Mouse (Mus musculus) cerebellum, adult 2 months (tissue): ENCODE measurements around the gene N4bp1. TPM values are rescaled to one million over a fixed set of nuclear protein-coding genes. Genes with fewer than 3 reads are reported as not detected.

Experiments
- DNase-seq, 2 experiments: peaks; one replicate each; pipeline ENCODE4 v3.0.0; 2021
- H3K27ac ChIP-seq: fragments of 200-500 bp; 2 replicates; pipeline ENCODE4 v1.5.1; 2012; ENCODE audit warnings: low read length, control low read depth, inconsistent platforms; ENCODE audit not compliant: insufficient read depth
- H3K27me3 ChIP-seq: fragments of 200-500 bp; 2 replicates; pipeline ENCODE4 v1.6.1; 2012; ENCODE audit warnings: inconsistent platforms, mild to moderate bottlenecking, low read length, moderate library complexity; ENCODE audit not compliant: control insufficient read depth, insufficient read depth
- H3K4me1 ChIP-seq: fragments of 200-500 bp; 2 replicates; pipeline ENCODE4 v1.6.1; 2011; ENCODE audit warnings: low read length; ENCODE audit not compliant: control insufficient read depth, insufficient read depth
- H3K4me3 ChIP-seq: fragments of 200-500 bp; replicated peaks from 2 replicates; pipeline ENCODE3; 2011; ENCODE audit warnings: mild to moderate bottlenecking, low read depth, low read length, control low read depth; ENCODE audit not compliant: insufficient read depth
- CTCF ChIP-seq: fragments of 200-500 bp; IDR thresholded peaks from 2 replicates; pipeline ENCODE4 v1.5.1; 2011; ENCODE audit warnings: low read depth, mild to moderate bottlenecking, control low read depth, low read length, moderate library complexity, borderline replicate concordance; ENCODE audit not compliant: insufficient read depth
- POLR2A ChIP-seq: fragments of 200-500 bp; IDR thresholded peaks from 2 replicates; pipeline ENCODE4 v1.6.1; 2011; ENCODE audit warnings: low read length, control low read depth, borderline replicate concordance; ENCODE audit not compliant: insufficient read depth
- WGBS: fragments of 180-500 bp; shearing (Covaris S2); methylation state at CpG from one replicate; pipeline ENCODE4 v1.1.7; 2018; 5-methylcytosine and 5-hydroxymethylcytosine counted together
- polyA plus RNA-seq: library from polyadenylated mRNA; depleted of rRNA; stranded (reverse); fragments of >200 nt; gene quantifications from 2 replicates; pipeline ENCODE4 v1.2.3, GENCODE M21; 2012

Gene N4bp1
- polyA plus RNA-seq, 1 experiment, result 20.2 TPM

- H3K4me3 ChIP-seq, result no peak overlapping the region
- WGBS, result 94% methylated on average over 12 of the region's 12 CpGs
- no peak for DNase-seq
- H3K27ac ChIP-seq, result no peak overlapping the region
- peaks cover 6% of the 10 kb centered on the region; the same call in 1 of the 2 replicates for H3K4me1 ChIP-seq
- TF ChIP-seq POLR2A (no peak), CTCF (no peak)
- H3K27me3 ChIP-seq, result no peaks in the 10 kb centered on the region
These were observed 44.9 kb downstream of the N4bp1 start for GRCm38 (mm10) chr8:86840120-86840693.

- no peak overlapping the region for H3K4me3 ChIP-seq
- no peaks in the 10 kb centered on the region for H3K27me3 ChIP-seq
- DNase-seq, result no peak
- TF ChIP-seq CTCF (no peak), POLR2A (no peak)
- H3K27ac ChIP-seq, result no peak overlapping the region
- 95% methylated on average over 6 of the region's 6 CpGs for WGBS
- peaks cover 5% of the 10 kb centered on the region; the same call in 1 of the 2 replicates for H3K4me1 ChIP-seq
These were observed 46.2 kb downstream of the N4bp1 start for GRCm38 (mm10) chr8:86838707-86839438.

GRCm38 (mm10) chr8:86837234-86837633 lies 47.8 kb downstream of the N4bp1 start:
- 85% methylated on average over 2 of the region's 2 CpGs for WGBS
- DNase-seq, result no peak
- H3K4me3 ChIP-seq, result no peak overlapping the region
- no peaks in the 10 kb centered on the region for H3K27me3 ChIP-seq
- TF ChIP-seq POLR2A, result no peak
- TF ChIP-seq CTCF, result no peak
- H3K4me1 ChIP-seq, result peaks cover 5% of the 10 kb centered on the region; the same call in 1 of the 2 replicates
- no peak overlapping the region for H3K27ac ChIP-seq

- Histone ChIP-seq H3K4me1 (no peaks in the 10 kb centered on the region), H3K4me3 (no peak overlapping the region), H3K27me3 (no peaks in the 10 kb centered on the region), H3K27ac (no peak overlapping the region)
- TF ChIP-seq CTCF, result no peak
- no peak for TF ChIP-seq POLR2A
- no peak for DNase-seq
These were observed 49.2 kb downstream of the N4bp1 start for GRCm38 (mm10) chr8:86835881-86836280.

- Histone ChIP-seq H3K27ac (no peak overlapping the region), H3K4me1 (no peaks in the 10 kb centered on the region), H3K27me3 (no peaks in the 10 kb centered on the region), H3K4me3 (no peak overlapping the region)
- TF ChIP-seq CTCF (no peak), POLR2A (no peak)
- no peak for DNase-seq
- WGBS, result 74% methylated on average over 8 of the region's 8 CpGs
These were observed 50.4 kb downstream of the N4bp1 start for GRCm38 (mm10) chr8:86834496-86835260.

- TF ChIP-seq POLR2A (no peak), CTCF (no peak)
- H3K27me3 ChIP-seq, result no peaks in the 10 kb centered on the region
- no peak for DNase-seq
- H3K4me3 ChIP-seq, result no peak overlapping the region
- no peaks in the 10 kb centered on the region for H3K4me1 ChIP-seq
- no peak overlapping the region for H3K27ac ChIP-seq
- 89% methylated on average over 1 of the region's 1 CpGs for WGBS
These were observed 51.1 kb downstream of the N4bp1 start for GRCm38 (mm10) chr8:86833937-86834336.

- Histone ChIP-seq H3K4me1 (no peaks in the 10 kb centered on the region), H3K27ac (no peak overlapping the region), H3K4me3 (no peak overlapping the region), H3K27me3 (no peaks in the 10 kb centered on the region)
- DNase-seq, result no peak
- TF ChIP-seq CTCF (no peak), POLR2A (no peak)
- WGBS, result 60% methylated on average over 2 of the region's 2 CpGs
These were observed 56.1 kb downstream of the N4bp1 start for GRCm38 (mm10) chr8:86828925-86829324.

- Histone ChIP-seq H3K4me1 (no peaks in the 10 kb centered on the region), H3K4me3 (no peak overlapping the region), H3K27ac (no peak overlapping the region), H3K27me3 (no peaks in the 10 kb centered on the region)
- no peak for TF ChIP-seq POLR2A
- TF ChIP-seq CTCF, result no peak
- no peak for DNase-seq
- 94% methylated on average over 5 of the region's 5 CpGs for WGBS
These were observed 57.9 kb downstream of the N4bp1 start for GRCm38 (mm10) chr8:86827199-86827598.
